Mouse (Mus musculus): ENCODE results near the gene Gm28230. TPM values are rescaled to one million over a fixed set of nuclear protein-coding genes. Genes with fewer than 3 reads are reported as not detected.

Gm28230 gene
- polyA plus RNA-seq, 1 experiment from 2014 or later: not detected

DNA sequence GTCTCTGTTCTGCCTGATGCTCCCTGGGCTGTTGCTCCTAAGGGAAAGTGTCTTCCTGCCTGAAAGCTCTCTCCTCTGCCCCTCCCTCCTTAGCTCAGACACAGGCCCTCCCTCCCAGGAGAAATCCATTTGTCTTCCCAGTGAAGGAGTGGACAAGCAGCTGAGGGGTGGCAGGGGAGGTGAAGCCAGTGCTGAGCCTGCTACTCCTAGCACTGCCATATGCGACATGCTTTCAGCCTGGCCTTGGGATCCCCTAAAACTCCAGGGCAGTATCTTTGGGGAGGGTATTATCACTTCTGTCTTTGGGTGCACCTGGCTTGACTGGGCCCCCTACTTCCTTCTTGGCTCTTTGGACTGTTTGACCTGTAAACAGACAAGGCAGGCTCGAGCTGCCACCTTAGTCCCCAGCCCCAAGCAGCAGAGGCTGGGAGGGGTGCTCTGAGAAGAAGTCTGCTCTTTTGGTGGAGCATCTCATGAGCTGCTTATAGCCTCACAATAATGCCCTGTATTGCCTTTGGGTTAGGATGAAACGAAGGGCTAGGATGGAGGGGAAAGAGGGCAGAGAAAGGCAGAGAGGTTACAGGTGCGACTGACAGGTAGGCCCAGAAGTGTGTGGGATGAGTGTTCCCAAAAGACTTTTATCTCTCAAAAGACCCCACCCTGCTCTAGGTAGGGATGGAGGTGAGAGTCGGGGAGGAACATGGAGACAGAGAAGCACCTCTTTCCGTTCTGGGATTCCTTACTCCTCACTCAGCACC lies 19.2 kb downstream of the Gm28230 start:
- Histone ChIP-seq H3K4me2 (ENCODE audit: low read depth, low read length) (no peak overlapping the region), H3K27ac (ENCODE audit: low read depth) (no peak overlapping the region), H3K36me3 (replicated peaks; ENCODE audit: insufficient read depth, low read length) (no peaks in the 10 kb centered on the region), H3K4me3 (ENCODE audit: low read depth, low read length) (no peak overlapping the region), H3K9me3 (ENCODE audit: low read length) (no peaks in the 10 kb centered on the region), H3K4me1 (ENCODE audit: insufficient read depth) (peaks cover 2% of the 10 kb centered on the region; the same call in 1 of the 2 replicates), H3K9ac (replicated peaks) (no peak overlapping the region), H3K27me3 (ENCODE audit: insufficient read depth, low read length) (peaks cover 96% of the 10 kb centered on the region)
- ATAC-seq (no peak), DNase-seq (no peak)
- 7% methylated on average over 6 of the region's 6 CpGs for WGBS (ENCODE audit: insufficient replicate concordance)
- TF ChIP-seq CTCF (IDR thresholded peaks at IDR 0.05; ENCODE audit: low read depth) (no peak), EP300 (IDR thresholded peaks at IDR 0.05; ENCODE audit: low read depth) (no peak)

DNA sequence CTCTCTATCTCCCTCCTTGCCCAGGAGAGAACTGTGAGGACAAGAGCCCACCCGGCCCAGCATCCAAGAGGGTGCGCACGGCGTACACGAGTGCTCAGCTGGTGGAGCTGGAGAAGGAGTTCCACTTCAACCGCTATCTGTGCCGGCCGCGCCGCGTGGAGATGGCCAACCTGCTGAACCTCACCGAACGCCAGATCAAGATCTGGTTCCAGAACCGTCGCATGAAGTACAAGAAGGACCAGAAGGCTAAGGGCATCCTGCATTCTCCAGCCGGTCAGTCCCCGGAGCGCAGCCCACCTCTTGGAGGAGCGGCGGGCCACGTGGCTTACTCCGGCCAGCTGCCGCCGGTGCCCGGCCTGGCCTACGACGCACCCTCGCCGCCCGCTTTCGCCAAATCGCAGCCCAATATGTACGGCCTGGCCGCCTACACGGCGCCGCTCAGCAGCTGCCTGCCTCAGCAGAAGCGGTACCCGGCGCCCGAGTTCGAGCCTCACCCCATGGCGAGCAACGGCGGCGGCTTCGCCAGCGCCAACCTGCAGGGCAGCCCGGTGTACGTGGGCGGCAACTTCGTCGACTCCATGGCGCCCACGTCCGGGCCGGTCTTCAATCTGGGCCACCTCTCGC lies 19.9 kb downstream of the Gm28230 start:
- no peak overlapping the region for H3K4me2 ChIP-seq (ENCODE audit: low read depth, low read length)
- H3K36me3 ChIP-seq (replicated peaks; ENCODE audit: insufficient read depth, low read length): no peaks in the 10 kb centered on the region
- no peak overlapping the region for H3K9ac ChIP-seq (replicated peaks)
- no peak overlapping the region for H3K27ac ChIP-seq (ENCODE audit: low read depth)
- H3K4me1 ChIP-seq (ENCODE audit: insufficient read depth): peaks cover 2% of the 10 kb centered on the region; the same call in 1 of the 2 replicates
- peaks cover 97% of the 10 kb centered on the region for H3K27me3 ChIP-seq (ENCODE audit: insufficient read depth, low read length)
- H3K9me3 ChIP-seq (ENCODE audit: low read length): no peaks in the 10 kb centered on the region
- H3K4me3 ChIP-seq (ENCODE audit: low read depth, low read length): no peak overlapping the region
- TF ChIP-seq EP300 (IDR thresholded peaks at IDR 0.05; ENCODE audit: low read depth) (no peak), CTCF (IDR thresholded peaks at IDR 0.05; ENCODE audit: low read depth) (no peak)
- 4% methylated on average over 58 of the region's 58 CpGs for WGBS (ENCODE audit: insufficient replicate concordance)
- ATAC-seq (no peak), DNase-seq (no peak)

DNA sequence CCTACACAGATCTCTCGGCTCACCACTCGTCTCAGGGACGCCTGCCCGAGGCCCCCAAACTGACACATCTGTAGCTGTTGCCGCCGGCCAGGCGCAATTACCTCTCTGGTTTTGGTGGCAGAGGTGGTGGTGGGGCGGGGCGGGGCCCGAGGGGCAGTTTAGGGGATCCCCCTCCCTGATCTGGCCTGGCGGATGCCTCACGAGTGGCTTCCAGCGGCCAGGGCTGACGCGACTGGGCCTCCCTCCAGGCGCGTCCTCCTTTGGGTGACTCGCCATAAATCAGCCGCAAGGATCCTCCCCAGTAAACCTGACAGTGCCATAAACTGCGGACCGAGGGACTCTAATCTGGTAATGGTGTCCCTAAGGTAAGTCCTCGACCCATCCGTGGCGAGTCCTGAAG lies 20.5 kb downstream of the Gm28230 start:
- ATAC-seq (no peak), DNase-seq (no peak)
- Histone ChIP-seq H3K4me1 (ENCODE audit: insufficient read depth) (peaks cover 2% of the 10 kb centered on the region; the same call in 1 of the 2 replicates), H3K27ac (ENCODE audit: low read depth) (no peak overlapping the region), H3K36me3 (replicated peaks; ENCODE audit: insufficient read depth, low read length) (no peaks in the 10 kb centered on the region), H3K9me3 (ENCODE audit: low read length) (no peaks in the 10 kb centered on the region), H3K9ac (replicated peaks) (no peak overlapping the region), H3K4me3 (ENCODE audit: low read depth, low read length) (no peak overlapping the region), H3K27me3 (ENCODE audit: insufficient read depth, low read length) (peaks cover 97% of the 10 kb centered on the region), H3K4me2 (ENCODE audit: low read depth, low read length) (no peak overlapping the region)
- TF ChIP-seq CTCF (IDR thresholded peaks at IDR 0.05; ENCODE audit: low read depth): no peak
- no peak for TF ChIP-seq EP300 (IDR thresholded peaks at IDR 0.05; ENCODE audit: low read depth)
- WGBS (ENCODE audit: insufficient replicate concordance): 7% methylated on average over 24 of the region's 24 CpGs

DNA sequence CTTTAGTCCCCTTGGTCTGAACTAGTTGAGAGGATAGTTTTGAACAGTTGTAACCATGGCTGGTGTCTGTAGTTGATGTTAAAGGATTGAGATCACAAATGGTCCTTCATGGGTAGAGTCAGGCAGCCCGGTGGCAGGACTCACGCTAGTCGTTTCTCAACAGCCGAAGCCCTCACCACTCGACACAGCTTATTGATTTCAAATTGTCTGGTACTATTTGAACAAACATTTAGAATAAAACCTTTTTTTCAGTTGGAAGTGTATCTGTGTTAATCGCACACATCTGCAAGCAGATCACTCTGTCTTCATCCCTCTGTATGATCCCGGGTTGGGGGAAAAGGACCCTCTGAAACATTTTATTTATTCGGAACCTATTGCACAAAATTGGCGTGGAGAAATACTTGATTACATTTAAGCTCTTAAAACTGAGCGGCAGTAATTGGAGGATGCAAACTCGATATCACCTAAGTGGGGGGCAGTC lies 21.2 kb downstream of the Gm28230 start:
- TF ChIP-seq EP300 (IDR thresholded peaks at IDR 0.05; ENCODE audit: low read depth) (no peak), CTCF (IDR thresholded peaks at IDR 0.05; ENCODE audit: low read depth) (no peak)
- no peak overlapping the region for H3K4me3 ChIP-seq (ENCODE audit: low read depth, low read length)
- H3K36me3 ChIP-seq (replicated peaks; ENCODE audit: insufficient read depth, low read length): no peaks in the 10 kb centered on the region
- ATAC-seq (no peak), DNase-seq (no peak)
- H3K9ac ChIP-seq (replicated peaks): no peak overlapping the region
- no peaks in the 10 kb centered on the region for H3K9me3 ChIP-seq (ENCODE audit: low read length)
- H3K27me3 ChIP-seq (ENCODE audit: insufficient read depth, low read length): peaks cover 98% of the 10 kb centered on the region
- peaks cover 5% of the 10 kb centered on the region; the same call in 1 of the 2 replicates for H3K4me1 ChIP-seq (ENCODE audit: insufficient read depth)
- H3K27ac ChIP-seq (ENCODE audit: low read depth): no peak overlapping the region
- 22% methylated on average over 11 of the region's 11 CpGs for WGBS (ENCODE audit: insufficient replicate concordance)
- no peak overlapping the region for H3K4me2 ChIP-seq (ENCODE audit: low read depth, low read length)

DNA sequence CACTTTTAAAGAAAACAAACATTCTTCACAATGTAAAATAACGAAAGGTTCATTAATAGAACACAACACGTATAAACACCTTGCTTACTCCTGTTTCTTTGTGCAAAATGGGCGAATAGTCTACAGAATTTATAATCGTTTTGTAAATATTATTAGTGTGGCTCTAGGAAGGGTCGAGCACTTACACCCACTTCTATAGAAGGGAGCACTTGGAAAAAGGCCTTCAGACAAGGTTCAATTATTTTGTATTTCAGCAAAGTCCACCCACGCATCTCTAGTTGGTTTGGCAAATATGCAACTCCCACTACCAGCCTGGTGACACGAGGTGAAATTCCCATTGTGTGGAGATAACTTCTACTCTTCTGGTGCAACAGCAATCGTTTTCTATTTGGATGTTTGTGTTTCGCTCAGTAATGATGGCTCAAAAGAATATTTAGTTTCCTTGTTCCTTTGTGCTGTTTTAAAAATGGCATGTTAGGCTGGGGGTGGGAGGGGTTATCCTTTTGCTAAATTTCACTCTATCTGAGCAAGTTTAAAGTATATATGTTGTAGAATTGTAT lies 22.0 kb downstream of the Gm28230 start:
- no peaks in the 10 kb centered on the region for H3K9me3 ChIP-seq (ENCODE audit: low read length)
- H3K27ac ChIP-seq (ENCODE audit: low read depth): no peak overlapping the region
- no peak overlapping the region for H3K4me3 ChIP-seq (ENCODE audit: low read depth, low read length)
- H3K9ac ChIP-seq (replicated peaks): no peak overlapping the region
- DNase-seq: no peak
- no peak for ATAC-seq
- peaks cover 98% of the 10 kb centered on the region for H3K27me3 ChIP-seq (ENCODE audit: insufficient read depth, low read length)
- peaks cover 5% of the 10 kb centered on the region; the same call in 1 of the 2 replicates for H3K4me1 ChIP-seq (ENCODE audit: insufficient read depth)
- H3K36me3 ChIP-seq (replicated peaks; ENCODE audit: insufficient read depth, low read length): no peaks in the 10 kb centered on the region
- no peak for TF ChIP-seq EP300 (IDR thresholded peaks at IDR 0.05; ENCODE audit: low read depth)
- TF ChIP-seq CTCF (IDR thresholded peaks at IDR 0.05; ENCODE audit: low read depth): no peak
- no peak overlapping the region for H3K4me2 ChIP-seq (ENCODE audit: low read depth, low read length)
- WGBS (ENCODE audit: insufficient replicate concordance): 14% methylated on average over 9 of the region's 9 CpGs
